Mouse (Mus musculus): Measurements from ENCODE around the gene Gnptg.

GRCm38 (mm10) chr17:25235635-25236034 is 4.3 kb downstream of the Gnptg start:
- no peak for TF ChIP-seq CTCF (IDR thresholded peaks at IDR 0.05; ENCODE audit: low read depth)
- no peak for TF ChIP-seq EP300 (IDR thresholded peaks at IDR 0.05; ENCODE audit: low read depth)
